Mouse (Mus musculus) MEL (cell line): Measurements from ENCODE around the gene Ttc6.

ENCODE experiments used
- CTCF ChIP-seq, 3 experiments: IDR thresholded peaks in 2 of 3; conservative IDR thresholded peaks in 1 of 3; 2 replicates each; pipeline ENCODE4 v1.5.1; 2011 to 2012; ENCODE audit warnings: low read length in 3 of 3, low read depth in 2 of 3, mild to moderate bottlenecking in 2 of 3, improper control_type of control experiment in 1 of 3, inconsistent platforms in 1 of 3, mixed read lengths in 1 of 3, moderate library complexity in 1 of 3; ENCODE audit not compliant: control insufficient read depth in 1 of 3, insufficient read depth in 1 of 3, poor library complexity in 1 of 3, severe bottlenecking in 1 of 3
- EP300 ChIP-seq, 2 experiments: IDR thresholded peaks; 2 replicates each; pipeline ENCODE4 v1.6.1; 2011; ENCODE audit warnings: improper control_type of control experiment in 2 of 2, low read length in 2 of 2, low read depth in 1 of 2, mild to moderate bottlenecking in 1 of 2
- HCFC1 ChIP-seq: IDR thresholded peaks from 2 replicates; pipeline ENCODE4 v1.6.1; 2012; ENCODE audit warnings: low read depth, mild to moderate bottlenecking, inconsistent platforms, low read length, improper control_type of control experiment, moderate library complexity
- MXI1 ChIP-seq: IDR thresholded peaks from 2 replicates; pipeline ENCODE4 v1.6.1; 2011; ENCODE audit warnings: mild to moderate bottlenecking, low read depth, low read length, improper control_type of control experiment
- POLR2A ChIP-seq, 2 experiments: IDR thresholded peaks; 2 replicates each; pipeline ENCODE4 v1.6.1; 2011 to 2012; ENCODE audit warnings: low read length in 2 of 2, mild to moderate bottlenecking in 2 of 2, control low read depth in 1 of 2, improper control_type of control experiment in 1 of 2, low read depth in 1 of 2, moderate library complexity in 1 of 2; ENCODE audit not compliant: control insufficient read depth in 1 of 2, insufficient read depth in 1 of 2, poor library complexity in 1 of 2
- RAD21 ChIP-seq: IDR thresholded peaks from 2 replicates; pipeline ENCODE4 v1.6.1; 2011; ENCODE audit warnings: mild to moderate bottlenecking, low read depth, low read length, improper control_type of control experiment
- SIN3A ChIP-seq: IDR thresholded peaks from 2 replicates; pipeline ENCODE4 v1.6.1; 2012; ENCODE audit warnings: low read length, improper control_type of control experiment, inconsistent platforms
- TAL1 ChIP-seq: IDR thresholded peaks from 2 replicates; pipeline ENCODE4 v1.6.1; 2012; ENCODE audit warnings: mild to moderate bottlenecking, inconsistent platforms, low read length, moderate library complexity, mixed read lengths

DNA sequence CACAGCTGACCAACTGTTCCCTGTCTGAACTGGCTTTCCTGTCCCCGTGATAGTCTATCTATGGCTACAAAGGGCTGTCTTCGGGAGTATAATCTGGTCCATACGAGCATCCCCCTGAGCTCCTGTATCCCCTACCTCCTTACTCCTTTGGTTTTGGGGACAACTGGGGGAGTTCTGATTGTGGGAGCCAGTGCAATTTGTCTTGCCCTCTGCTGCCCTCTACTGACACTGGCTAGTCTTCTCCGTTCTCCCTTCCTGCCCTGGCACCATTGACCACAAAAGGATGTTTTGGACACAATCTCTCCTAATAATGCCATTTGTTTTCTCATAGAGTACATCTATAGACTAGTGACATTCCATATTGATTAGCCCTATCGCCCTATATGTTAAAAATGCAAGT, 223.6 kb downstream of the Ttc6 start:
- TF ChIP-seq EP300 (IDR thresholded peaks at IDR 0.05; ENCODE audit: low read depth in 1 of 2, low read length in 2 of 2) (no peak), RAD21 (peak; percentile 77), CTCF (IDR thresholded peaks at IDR 0.05 in 2 of 3, conservative IDR thresholded peaks at IDR 0.05 in 1 of 3; ENCODE audit: control insufficient read depth in 1 of 3, insufficient read depth in 1 of 3, low read depth in 2 of 3, low read length in 3 of 3, poor library complexity in 1 of 3, severe bottlenecking in 1 of 3) (peak; percentile 68 to 87 (median 77)), HCFC1 (no peak), MXI1 (no peak), TAL1 (no peak), POLR2A (IDR thresholded peaks at IDR 0.05; ENCODE audit: control insufficient read depth in 1 of 2, insufficient read depth in 1 of 2, low read depth in 1 of 2, low read length in 2 of 2, poor library complexity in 1 of 2) (no peak), SIN3A (no peak)
